Mouse (Mus musculus): ENCODE data around the gene Cyb5r4.

DNA sequence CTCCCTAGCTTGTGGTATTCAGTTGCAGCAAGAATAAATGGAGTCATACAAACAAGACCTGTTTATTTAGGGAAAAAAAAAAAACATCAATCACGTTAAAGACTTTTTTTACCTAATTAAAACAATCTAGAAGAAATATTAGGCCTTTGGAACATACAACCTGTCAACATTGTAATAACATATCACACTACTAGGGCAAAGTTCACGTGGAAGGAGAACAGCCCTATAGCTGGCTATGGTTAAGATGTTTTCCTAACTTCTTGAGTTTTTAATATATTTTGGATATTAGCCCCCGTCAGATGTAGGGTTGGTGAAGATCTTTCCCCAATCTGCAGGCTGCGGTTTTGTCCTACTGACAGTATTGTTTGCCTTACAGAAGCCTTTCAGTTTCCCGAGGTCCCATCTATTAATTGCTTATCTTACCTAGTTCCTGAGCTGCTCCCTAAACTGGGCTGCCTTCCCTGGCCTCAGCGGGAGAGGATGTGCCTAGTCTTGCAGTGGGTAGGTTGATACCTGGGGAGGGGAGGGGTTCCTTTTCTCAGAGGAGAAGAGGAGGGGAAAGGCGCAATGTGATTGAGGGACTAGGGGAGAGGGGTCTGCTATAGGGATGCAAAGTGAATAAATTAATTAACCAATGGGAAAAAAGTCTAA, 43.4 kb upstream of the Cyb5r4 start:
- TF ChIP-seq CTCF (IDR thresholded peaks at IDR 0.05; ENCODE audit: borderline replicate concordance, extremely low read depth, insufficient read depth, insufficient read length) = no peak
- no peak for TF ChIP-seq POLR2A (IDR thresholded peaks at IDR 0.05; ENCODE audit: borderline replicate concordance, extremely low read depth, insufficient read depth, insufficient read length, poor library complexity, severe bottlenecking)

Data from brain, embryonic 14.5 days (tissue).